Mouse (Mus musculus): ENCODE measurements around the gene Pkp3.

GRCm38 (mm10) chr7:141115874-141116273, 37.9 kb downstream of the Pkp3 start:
- TF ChIP-seq CTCF (IDR thresholded peaks at IDR 0.05; ENCODE audit: extremely low read depth, insufficient read depth, low read length): no peak
- TF ChIP-seq POLR2A (IDR thresholded peaks at IDR 0.05; ENCODE audit: extremely low read depth, insufficient read depth, low read length): no peak
